8 mouse cellular contexts compared by ENCODE assay signal in the genomic region with DNA sequence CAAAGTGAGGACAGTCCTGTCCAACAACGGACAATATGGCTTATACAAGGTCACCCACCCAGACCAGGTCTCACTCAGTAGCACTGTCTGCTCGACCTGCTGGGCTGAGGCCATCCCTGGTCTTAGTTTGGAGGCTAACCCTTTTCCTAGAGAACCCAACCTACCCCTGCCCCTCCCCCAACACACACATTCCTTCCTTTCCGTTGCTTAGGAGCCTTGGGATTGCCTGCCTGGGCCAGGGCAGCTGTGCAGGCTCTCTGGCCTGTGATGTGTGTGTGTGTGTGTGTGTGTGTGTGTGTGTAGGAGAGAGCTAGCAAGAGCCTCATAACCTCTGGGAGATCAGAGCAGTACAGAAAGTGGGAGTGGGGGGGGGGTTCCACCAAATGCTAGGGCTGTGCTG. TPM values are rescaled to one million over a fixed set of nuclear protein-coding genes. Genes with fewer than 3 reads are reported as not detected.
DNase-seq lines count a peak whose midpoint lies in the region; ATAC-seq lines count a peak whose summit lies in the region.

No protein-coding gene starts in this region.

- peaks cover 42% of the 10 kb centered on the region for H3K4me1 ChIP-seq in hindbrain, embryonic 15.5 days (replicated peaks)

- 4% methylated on average over 3 of the region's 3 CpGs for WGBS in hindbrain, embryonic 15.5 days

- peaks cover 7% of the 10 kb centered on the region; the same call in 1 of the 2 replicates for H3K27me3 ChIP-seq in hindbrain, embryonic 15.5 days

- 0 out of 2 replicates have a peak, but pooled peaks cover 3% of the 10 kb centered on the region for H3K36me3 ChIP-seq in hindbrain, embryonic 15.5 days

- peak; percentile 26 for DNase-seq in cerebellum, adult 9-10 months
- DNase-seq in cerebellum, adult 11 months = no peak
- peak; percentile 90 for DNase-seq in embryo, embryonic 10.5 days (ENCODE audit: low spot score)
- peak; percentile 38 for DNase-seq in lung, postnatal 36 days
- DNase-seq in MN1 (ENCODE audit: low spot score) = no peak
- DNase-seq in thymus, postnatal 4 days = no peak
- DNase-seq in spleen, postnatal 36 days (ENCODE audit: low spot score in 2 of 2) = no peak

- H3K9ac ChIP-seq in hindbrain, embryonic 15.5 days = no peak overlapping the region

- no peaks in the 10 kb centered on the region for H3K9me3 ChIP-seq in hindbrain, embryonic 15.5 days

- H3K4me3 ChIP-seq in hindbrain, embryonic 15.5 days = no peak overlapping the region

- no peak overlapping the region for H3K27ac ChIP-seq in hindbrain, embryonic 15.5 days (replicated peaks)

- peak overlapping the region; percentile 97 for H3K4me2 ChIP-seq in hindbrain, embryonic 15.5 days

- no peak for ATAC-seq in hindbrain, embryonic 15.5 days (ENCODE audit: low FRiP score, low read depth)

RNA-seq across cellular contexts. Expression of a gene that starts 2.1 kb away (rescaled TPM):
- polyA plus RNA-seq in hindbrain, embryonic 15.5 days (2015; fragmentation: Nextera tagmentation; extraction: Ambion mirVana) = 25.8 and 29.8 TPM in 2 replicates

RNA-seq across cellular contexts. Expression of a gene that starts 2.2 kb away (rescaled TPM):
- polyA plus RNA-seq in hindbrain, embryonic 15.5 days (2015; fragmentation: Nextera tagmentation; extraction: Ambion mirVana) = 1.2 and 1.4 TPM in 2 replicates

RNA-seq across cellular contexts. Expression of a gene that starts 12.9 kb away (rescaled TPM):
- 74.2 and 79.6 TPM in 2 replicates for polyA plus RNA-seq in hindbrain, embryonic 15.5 days (2015; fragmentation: Nextera tagmentation; extraction: Ambion mirVana)

RNA-seq across cellular contexts. Expression of a gene that starts 29.0 kb away (rescaled TPM):
- polyA plus RNA-seq in hindbrain, embryonic 15.5 days (2015; fragmentation: Nextera tagmentation; extraction: Ambion mirVana) = 105 TPM in 2 replicates

RNA-seq across cellular contexts. Expression of a gene that starts 40.1 kb away (rescaled TPM):
- polyA plus RNA-seq in hindbrain, embryonic 15.5 days (2015; fragmentation: Nextera tagmentation; extraction: Ambion mirVana) = 95.1 and 101 TPM in 2 replicates

Comparison
In these comparisons a context has a peak if more than half of its experiments do, and no peak if none do; other contexts are left out.
1. DNase-seq: peak in cerebellum, adult 9-10 months (single experiment), embryo, embryonic 10.5 days (single experiment) and lung, postnatal 36 days (single experiment); none in cerebellum, adult 11 months (single experiment), MN1 (single experiment), thymus, postnatal 4 days (single experiment) and spleen, postnatal 36 days (0 of 2).